Mouse (Mus musculus): ENCODE data around the gene Ncor2. TPM values are rescaled to one million over a fixed set of nuclear protein-coding genes. Genes with fewer than 3 reads are reported as not detected.

Ncor2 gene
- total RNA-seq, 2 experiments from 2014 or later, result 112 to 125 TPM

DNA sequence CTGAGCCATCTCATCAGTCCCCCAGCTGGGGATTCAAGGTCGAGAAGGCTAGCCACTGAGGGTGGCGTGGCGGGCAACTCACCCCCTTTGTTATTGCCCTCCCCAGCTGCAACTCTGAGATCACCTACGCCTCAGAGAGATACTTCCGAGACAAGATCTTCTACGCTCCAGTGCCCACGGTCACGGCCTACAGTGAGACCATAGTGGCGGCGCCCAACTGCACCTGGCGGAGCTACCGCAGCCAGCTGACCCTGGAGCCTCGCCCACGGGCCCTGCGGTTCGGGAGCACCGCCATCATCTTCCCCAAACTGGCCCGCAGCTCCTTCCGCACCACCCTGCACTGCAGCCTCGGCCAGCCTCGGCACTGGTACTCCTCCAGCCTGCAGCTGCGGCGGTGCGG is 167.9 kb downstream of the Ncor2 start:
- intact Hi-C loops (cut with DNase I), result loop anchor here (5.0 kb wide), 1 partner anchor 256 kb away; no protein-coding TSS in a partner anchor
- no peak for DNase-seq

DNA sequence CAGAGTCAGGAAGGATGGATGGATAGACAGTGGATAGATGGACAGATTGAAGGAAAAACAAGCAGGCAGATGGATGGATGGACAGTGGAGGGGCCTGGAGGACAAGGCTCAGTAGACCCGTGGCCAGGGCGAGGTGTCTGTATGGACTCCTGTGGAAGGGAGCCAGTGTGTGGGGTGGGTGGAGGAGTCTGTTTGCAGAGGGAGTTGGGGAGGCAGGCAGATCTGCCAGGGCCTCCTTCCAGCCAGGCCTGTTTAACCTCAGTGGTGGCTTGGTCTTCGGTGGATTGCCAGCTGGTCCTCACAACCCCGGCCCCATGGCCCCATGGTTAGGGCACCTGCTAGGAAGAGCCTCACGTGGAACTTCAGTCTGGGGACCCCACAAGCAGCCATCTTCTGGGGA is 172.1 kb downstream of the Ncor2 start:
- no peak for DNase-seq

DNA sequence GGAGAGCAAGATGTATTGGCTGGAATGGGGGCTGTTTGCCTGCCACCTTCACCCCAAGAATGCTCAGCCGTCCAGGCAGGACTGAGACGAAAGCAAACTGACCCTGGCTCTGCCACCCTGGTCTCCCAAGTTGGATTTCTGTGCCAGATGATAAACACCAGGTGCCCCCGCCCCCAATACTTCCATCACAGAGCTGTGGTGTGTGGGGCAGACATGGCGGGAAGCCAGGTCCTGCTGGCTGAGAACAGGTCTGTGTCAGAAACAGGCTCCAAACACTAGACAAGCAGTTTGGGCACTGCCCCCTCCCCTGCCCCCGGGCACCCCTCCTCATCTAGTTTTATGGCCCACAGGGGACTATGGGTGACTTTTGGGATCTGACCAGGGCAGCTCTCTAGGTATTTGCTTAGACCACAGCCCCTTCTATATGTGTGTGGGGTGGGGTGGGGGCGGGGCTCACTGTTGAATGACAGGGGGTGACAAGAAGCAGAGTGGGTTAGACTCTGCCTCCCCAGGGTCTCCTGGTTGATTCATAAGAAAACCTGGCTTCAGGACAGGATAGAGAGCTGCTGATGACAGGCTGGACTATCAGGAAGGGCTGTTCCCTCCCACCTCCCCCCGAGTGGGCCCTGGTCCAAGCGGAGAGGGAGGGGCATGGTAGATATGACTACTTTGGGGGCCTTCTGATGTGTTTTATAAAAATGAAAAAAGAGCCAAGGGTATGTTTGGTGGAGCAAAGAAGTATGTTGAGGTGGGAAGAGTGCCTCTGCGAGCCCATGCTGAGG is 173.0 kb downstream of the Ncor2 start:
- DNase-seq, result no peak
- intact Hi-C loops (cut with DNase I), result no loop called here

More for the DNA sequence above, 172.1 kb downstream of the Ncor2 start:
- intact Hi-C loops (cut with DNase I), result no loop called here

DNA sequence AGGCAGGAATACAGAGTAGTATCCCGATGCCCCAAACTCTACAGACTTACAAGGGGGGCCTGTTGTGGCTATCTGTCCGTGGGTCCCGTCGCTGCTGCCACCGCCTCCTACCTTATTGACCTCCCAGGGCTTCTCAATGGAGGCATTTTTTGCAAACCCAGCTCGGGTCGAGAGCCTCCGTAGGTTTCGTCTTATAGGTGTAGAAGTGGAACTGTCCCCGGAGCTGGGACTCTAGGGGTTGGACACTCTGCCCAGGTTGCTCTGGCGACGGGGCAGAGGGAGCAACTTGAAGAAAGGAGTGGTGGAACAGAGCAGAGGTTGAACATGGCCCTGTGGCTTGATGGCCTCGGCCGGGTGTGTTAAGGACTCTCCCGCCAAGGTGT is 175.2 kb downstream of the Ncor2 start:
- DNase-seq, result no peak
- intact Hi-C loops (cut with DNase I), result loop anchor here (5.0 kb wide), 1 partner anchor 42 kb away; no protein-coding TSS in a partner anchor

DNA sequence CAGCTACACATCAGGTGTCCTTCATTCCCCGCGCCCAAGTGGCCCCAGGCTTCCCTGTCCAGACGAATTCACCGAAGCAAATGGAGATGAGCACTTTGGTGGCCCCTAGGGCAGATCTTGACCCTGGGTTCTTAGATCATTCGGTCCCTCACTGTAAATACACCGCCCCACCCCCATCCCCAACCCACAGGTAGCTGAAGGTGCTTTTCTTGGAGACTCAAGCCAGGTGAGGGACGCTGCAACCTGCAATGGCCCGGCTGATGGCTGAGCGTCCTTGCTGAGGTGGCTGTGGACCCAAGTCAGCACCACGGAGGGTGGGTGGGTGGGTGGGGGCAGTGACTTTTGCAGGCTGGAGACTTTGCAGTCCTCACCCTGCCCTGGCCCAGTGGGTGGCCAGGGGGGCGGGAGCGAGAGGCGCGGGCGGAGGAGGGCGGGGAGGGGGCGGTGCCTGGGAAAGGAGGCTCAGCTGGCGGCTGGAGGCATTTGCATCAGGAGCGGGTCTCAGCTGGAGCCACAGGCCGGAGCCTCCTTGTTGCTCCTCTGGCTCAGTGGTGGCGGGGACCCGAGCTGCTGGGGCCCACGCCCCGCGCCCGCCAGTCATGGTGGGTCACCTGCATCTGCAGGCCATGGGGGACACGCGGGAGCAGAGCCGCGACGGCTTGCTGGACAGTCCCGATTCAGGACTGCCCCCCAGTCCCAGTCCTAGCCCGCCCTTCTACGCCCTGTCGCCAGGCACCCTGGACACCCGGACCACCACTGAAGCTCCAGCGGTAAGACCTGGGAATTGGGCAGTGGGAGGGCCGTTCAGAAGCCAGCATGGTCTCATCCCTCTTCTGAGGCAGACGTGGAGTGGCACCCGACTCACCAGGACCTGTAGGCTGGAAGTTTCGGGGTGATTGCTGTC is 175.8 kb downstream of the Ncor2 start, which contains the start of gene Rflna:
Gene Rflna (plus strand): TSS at position 253 of the 904 bp plus-strand sequence.
- intact Hi-C loops (cut with DNase I), result loop anchor here (5.0 kb wide), 1 partner anchor 41 kb away; no protein-coding TSS in a partner anchor
- DNase-seq, result peak; percentile 44 to 65

DNA sequence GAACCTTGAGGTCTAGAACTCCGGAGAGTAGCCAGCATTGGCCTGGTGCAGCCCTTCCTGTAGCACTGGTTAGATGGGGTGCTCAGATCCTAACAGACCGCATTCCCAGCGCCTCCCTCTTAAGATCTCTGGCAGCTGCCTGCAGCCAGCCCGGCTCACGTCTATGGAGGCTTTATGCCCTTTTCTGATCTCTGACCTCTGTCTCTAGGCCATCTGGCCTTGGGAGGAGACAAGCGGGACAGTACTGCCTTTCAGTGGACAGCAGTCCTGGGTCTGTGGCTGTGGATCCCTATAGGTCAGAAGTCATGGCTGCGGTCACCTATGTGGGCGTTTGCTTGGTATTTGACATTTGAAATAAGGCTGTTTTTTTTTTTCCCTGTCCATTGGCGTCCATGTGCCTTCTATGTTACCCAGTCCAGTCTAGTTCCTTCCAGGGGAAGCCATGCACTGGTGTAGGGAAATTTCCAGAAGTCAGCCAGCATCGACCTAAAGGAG is 178.2 kb downstream of the Ncor2 start:
- DNase-seq, result no peak
- intact Hi-C loops (cut with DNase I), result loop anchor here (5.0 kb wide), 1 partner anchor 39 kb away; no protein-coding TSS in a partner anchor

DNA sequence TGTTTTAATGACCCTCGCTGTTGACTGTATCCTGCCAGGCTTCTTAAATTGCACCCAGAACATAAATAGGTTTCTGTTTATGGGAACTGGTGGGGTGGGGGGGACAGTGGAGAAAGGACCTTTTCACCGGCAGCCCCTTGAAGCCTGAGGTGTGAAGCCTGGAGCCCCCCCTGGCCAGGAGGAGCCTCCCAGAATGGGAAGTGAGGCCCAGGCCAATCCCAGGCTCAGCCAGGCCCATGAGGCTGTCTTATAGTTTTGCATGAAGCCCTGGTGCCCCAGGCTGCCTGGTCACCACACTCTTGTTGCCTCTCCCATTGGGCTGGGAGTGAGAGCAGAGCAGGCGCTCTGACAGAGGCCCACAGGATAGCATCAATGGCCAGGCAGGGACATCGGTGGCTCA is 181.1 kb downstream of the Ncor2 start:
- no peak for DNase-seq
- intact Hi-C loops (cut with DNase I), result no loop called here

DNA sequence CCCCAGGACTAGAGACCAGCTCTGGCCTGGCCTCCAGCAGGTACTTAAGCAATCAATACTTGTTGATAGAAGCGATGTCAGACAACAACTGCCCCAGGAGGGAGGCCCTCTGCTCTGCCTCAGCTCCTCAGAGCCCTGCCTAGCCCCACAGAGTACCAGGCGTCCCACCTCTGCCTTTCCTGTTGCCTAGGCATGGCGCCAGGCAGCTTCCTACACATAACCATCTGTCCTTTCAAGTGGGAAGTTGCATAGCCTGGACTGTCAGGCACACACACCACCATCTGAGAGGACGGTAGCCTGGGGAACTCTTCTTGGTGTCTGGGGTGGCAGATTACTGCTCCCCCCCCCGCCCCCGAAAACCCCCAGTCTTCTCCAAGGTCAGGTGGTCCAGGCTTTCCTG is 182.2 kb downstream of the Ncor2 start:
- no peak for DNase-seq
- intact Hi-C loops (cut with DNase I), result no loop called here

DNA sequence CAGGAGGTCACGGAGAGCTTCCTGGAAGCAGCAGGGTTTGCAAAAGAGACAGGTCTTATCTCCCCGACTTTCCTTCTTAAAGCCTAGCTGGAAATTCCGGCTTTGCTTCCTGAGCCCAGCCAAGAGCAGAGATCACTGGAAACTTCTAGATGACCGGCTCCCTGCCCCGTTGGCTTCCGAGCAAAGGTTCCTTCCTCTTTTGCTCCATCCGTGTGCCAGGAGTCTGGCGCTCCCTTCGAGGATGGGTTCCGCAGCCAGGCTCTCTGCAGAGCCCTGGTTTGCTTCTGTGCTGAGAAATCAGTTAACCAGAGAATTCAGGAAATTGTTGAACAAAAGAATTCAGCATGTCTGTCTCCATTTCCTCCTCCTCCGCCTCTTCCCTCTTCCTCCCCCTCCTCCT is 186.1 kb downstream of the Ncor2 start:
- DNase-seq, result peak; percentile 47 to 55

DNA sequence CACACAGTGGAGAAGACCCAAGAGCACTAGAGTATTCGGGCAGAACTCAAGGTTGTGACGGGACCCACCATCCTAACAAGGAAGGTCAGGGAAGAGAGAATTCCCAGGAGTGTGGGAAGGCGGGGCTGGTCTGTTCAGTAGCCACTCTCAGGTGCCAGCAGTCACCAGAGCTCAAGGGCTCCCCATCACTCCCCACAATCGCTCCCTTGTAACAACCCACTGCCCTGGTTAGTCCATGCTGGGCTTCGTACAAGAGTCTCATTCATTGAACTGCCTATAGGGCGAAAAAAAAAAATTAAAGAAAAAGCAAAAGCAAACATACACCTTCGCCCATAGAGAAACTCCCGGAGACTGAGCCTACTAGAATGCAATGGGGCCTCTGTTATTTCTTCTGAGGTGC is 186.7 kb downstream of the Ncor2 start:
- DNase-seq, result no peak
- intact Hi-C loops (cut with DNase I), result no loop called here

More for the DNA sequence above, 186.1 kb downstream of the Ncor2 start:
- intact Hi-C loops (cut with DNase I), result no loop called here

DNA sequence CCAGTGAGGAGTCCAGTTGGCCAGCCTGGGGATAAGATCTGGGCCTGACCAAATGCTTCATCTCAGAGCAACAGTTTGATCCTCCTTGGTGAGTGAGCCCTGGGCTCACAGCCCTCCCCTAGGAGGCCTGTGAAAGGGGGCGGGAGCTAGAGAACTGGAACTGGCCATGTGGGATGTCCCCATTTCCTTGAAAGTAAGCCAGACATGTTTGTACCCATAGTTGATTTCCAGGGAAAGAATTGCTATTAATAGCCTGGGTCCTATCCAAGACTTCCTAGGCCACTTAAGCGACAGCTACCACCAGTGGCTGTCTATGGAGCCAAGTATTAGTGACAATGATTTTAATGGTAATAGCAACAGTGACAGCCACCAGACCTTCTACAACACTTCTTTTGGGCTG is 189.3 kb downstream of the Ncor2 start:
- intact Hi-C loops (cut with DNase I), result loop anchor here (2.0 kb wide), 1 partner anchor 29 kb away; no protein-coding TSS in a partner anchor
- DNase-seq, result peak; percentile 66 to 75

DNA sequence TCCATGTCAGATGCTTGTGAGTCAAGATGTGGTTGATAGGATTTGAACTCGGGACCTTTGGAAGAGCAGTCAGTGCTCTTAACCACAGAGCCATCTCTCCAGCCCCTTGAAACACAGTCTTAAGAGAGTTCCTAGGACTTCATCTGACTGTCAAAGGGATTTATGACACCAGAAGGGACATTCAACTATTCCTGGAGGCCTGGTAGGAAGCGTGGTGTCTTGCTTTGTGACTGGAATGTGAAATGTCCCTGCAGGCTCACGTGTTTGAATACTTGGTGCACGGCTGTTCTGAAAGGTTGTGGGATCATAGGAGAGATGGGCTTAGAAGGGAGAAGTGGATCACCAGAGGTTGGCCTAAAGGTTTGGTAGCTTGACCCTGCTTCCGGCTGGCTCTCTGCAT is 192.4 kb downstream of the Ncor2 start:
- intact Hi-C loops (cut with DNase I), result no loop called here
- no peak for DNase-seq

DNA sequence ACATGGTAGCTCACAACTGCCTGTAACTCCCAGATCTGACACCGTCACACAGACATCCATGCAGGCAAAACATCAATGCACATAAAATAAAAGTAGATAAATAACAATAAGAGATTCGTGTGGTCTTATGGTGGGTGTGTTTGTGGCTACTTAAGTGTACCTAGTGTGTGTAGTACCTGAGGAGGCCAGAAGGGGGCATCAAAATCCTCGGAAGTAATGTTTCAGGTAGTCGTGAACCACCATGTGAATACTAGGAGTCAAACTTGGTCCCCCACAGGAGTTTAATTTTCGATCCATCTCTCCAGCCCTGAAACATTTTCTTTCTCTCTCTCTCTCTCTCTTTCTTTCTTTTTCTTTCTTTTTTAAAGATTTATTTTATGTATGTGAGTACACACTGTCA is 192.8 kb downstream of the Ncor2 start:
- intact Hi-C loops (cut with DNase I), result no loop called here
- no peak for DNase-seq

DNA sequence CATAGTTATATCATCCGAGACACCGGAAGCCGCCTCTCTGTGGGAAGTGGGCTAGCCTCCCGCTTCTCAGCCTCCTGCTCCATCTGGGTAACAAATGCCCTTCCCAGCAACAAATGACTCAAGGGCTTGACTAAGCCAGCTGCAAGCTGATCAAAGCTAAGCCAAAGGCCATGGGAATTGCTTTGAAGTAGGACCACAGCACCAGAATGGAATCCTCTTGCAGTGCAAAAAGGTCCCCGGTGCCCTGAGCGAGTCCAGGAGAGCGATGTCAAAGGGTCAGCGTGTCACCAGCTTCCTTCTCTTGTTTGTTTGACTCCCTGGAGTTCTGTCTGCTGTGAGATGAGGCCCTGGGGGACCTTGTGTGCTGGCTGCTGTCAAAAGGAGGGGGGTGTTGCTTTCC is 209.2 kb downstream of the Ncor2 start:
- intact Hi-C loops (cut with DNase I), result no loop called here
- DNase-seq, result no peak

Other genes starting within 250 kb of the Ncor2 start
- 1 to 10 TPM; 1.6 to 2.0 TPM for gene Rflna, start 176.0 kb downstream of the Ncor2 start, total RNA-seq (2021)
- gene Scarb1, start 161.9 kb upstream of the Ncor2 start, total RNA-seq (2021), result 10 to 100 TPM; 62.6 to 73.8 TPM
- gene Gm10382, start 210.1 kb upstream of the Ncor2 start, total RNA-seq (2021), result not detected
- gene Ubc, start 211.0 kb upstream of the Ncor2 start, total RNA-seq (2021), result 1,000 to 10,000 TPM in 1 of 2 experiments, 100 to 1,000 TPM in 1; 934 to 1,069 TPM